Mouse (Mus musculus): ENCODE data around the gene Tmem11.
"Not testable (repeated sequence)": the region's sequence is repeated elsewhere in the genome, so short reads cannot be mapped to it uniquely, and the experiment has no call there.

Tmem11 gene

DNA sequence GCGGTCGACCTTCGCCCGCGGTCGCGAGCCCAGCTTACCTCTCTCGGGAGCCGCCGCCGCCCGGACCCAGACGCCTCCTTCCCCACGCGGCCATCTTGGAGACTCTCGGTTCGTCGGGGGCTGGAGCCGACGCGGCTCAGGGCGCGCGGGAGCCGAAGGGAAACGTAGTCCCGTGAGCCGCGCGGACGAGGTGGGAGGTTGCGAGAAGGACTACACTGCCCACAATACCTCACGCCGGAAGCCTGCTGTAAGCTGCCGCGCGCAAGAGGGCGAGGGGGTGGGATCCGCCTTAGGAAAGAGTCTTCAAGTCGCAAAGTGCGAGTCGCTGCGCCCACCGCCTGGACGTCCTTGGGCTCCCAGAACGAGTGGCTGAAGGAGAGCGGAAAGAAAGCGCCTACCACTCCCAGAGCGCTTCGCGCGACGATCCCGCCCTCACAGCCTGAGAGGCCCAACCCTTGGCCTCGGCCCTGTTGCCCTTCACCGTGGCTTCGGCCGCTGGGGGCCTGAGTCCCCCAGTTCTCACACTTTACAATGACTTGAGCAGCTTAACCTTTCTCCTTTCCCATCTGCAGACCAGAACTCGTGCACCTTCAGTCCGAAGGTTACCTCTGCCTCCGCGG lies at the start of gene Tmem11:
Gene Tmem11, minus strand, starts transcription at position 598 of the 620 bp plus-strand sequence.
- DNase-seq = peak; percentile 89

DNA sequence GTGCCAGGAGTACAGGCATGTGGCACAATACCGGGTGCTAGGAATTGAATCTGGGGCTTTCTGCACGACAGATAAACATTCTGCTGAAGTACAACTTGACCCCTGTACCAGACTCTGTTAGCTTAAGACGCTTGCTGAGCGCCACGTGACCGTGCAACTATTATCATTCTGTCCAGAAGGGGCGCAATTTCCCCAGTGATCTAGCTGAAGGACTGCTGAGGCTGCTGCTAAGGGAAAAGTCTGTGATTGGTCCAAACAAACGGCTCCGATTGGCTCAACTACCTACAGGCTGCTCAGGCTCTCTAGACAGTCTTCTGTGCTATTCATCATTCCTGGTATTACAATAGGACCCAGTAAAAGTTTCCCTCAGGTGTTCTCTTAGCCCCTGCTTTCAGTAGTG lies 48.2 kb upstream of the Tmem11 start:
- peak; percentile 90 for DNase-seq

DNA sequence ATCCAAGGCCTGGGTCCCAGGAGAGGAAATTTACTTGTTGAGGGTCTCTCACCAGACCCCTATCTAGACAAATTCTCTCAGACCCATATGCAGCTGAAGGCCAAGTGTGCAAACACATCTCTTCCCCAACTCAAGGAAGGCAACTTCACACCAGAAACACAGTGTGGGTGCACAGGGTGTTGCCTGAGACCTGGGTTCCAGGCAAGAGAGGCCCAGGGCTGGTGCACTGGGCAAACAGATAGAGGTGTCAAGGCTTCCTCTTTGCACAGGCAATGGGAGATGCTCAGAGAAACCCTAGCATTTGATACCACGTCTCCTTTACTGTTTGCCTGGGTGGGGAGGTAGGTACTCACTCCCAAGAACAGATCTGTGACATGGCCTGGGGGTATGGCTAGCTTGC lies 45.9 kb upstream of the Tmem11 start:
- DNase-seq = no peak

DNA sequence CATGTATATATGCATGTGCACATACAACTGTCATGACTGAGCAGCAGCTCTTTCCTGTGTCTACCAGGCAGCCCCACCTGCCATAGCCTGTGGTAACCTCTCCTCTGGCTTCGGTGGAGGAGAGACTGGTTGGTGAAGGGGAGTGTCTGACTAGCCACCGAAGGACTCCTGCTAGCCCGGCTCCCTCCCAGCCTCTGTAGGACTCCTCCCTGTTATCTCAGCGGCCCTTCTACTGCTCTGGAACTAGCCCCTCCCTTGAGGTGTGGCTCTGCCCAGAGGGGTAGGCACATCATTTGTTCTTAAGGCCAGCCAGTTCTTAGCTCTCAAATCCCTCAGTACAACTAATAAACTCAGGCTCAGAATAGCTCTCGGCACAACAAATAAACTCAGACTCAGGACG lies 45.4 kb upstream of the Tmem11 start:
- no peak for DNase-seq

DNA sequence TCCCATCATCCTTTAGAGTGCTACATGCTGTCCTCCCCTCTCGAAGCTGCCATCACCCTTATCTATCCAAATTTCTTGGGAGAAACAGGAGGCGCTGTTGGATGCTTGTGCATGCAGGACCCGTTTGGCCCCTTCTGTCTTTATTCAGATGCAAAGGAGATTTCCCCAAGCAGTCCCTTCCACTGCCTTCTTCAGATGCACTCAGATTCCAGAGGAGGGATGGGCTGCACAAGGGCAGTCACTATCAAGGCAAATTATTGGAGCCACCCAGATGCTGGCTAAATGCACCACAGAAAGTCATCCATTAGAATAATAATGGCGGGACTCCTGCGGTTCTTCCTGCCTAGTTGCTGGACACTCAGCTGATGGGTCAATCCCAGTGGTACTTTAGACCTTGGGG lies 43.9 kb upstream of the Tmem11 start:
- DNase-seq = no peak

DNA sequence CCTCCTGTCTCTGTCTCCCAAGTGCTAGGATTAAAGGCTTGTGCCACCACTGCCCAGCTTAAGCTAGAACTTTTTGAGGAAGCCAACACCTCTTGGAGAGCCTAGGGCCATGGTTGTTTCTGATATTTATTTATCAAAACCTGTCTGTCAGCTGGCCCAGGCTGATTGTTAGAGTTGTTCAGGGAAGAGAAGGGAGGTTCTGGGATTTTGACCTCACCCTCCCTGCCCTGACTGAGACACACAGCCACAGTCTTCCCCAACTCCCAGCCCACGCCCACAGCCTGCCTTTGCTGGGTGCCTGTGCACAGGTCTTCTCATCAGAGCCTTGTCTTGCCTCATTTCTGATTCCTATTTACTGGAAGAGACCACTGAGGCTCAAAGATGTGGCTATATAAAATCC lies 43.1 kb upstream of the Tmem11 start:
- no peak for DNase-seq

DNA sequence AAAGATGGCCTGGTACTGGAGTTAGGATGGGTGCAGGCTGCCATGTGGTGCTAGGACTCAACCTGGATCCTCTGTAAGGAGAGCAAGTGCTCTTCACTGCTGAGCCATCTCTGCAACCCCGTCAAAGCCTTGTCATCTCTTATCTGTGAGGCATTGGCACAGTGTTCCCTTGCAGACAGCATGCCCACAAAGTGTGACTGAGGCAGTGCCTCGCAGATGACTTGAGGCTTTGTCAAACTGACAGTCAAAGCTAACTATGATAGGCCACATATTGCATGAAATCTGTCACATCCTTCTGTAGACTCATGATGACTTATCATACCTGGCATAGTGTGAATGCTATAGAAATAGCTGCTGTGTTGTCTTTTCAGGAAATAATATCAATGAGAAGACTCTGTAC lies 40.9 kb upstream of the Tmem11 start:
- DNase-seq = no peak

DNA sequence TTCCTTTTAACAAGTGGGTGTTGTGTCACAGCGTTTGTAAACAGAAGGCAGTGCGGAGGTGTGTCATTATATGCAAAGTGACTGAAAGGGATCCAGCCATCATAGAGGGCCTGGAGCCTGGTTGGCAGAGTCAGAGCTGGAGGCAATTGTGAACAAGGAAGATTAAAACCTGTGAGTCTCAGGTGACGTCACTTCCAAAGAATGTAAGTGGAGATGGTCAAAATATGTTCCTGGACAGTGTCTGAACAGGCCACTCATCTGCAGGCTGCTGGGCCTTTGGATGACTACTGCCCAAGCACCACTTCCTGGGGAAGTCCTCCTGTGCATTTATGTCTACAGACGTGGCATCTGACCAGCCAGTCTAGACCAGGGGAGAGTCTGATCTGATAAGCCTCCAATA lies 36.1 kb upstream of the Tmem11 start:
- DNase-seq = no peak

DNA sequence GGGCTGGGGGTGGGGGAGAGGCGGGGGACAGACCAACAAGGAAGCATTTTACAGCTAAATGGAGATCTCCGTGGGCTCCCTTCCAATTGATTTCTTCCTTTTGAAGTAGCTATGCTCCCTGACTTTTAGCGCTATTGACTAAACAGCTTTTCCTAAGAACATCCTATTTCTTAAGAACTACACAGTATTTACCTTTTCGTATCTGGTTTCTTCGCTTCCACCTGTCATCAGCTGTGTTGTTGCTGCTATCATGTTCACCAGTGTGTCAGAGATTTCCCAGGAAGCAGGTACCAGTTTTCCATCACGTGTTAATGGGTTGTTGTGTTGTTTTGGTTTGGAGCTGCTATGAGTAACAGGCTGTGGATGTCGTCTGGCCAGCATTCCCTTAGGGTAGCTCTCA lies 35.4 kb upstream of the Tmem11 start, which contains the start of gene Natd1:
Gene Natd1, minus strand, starts transcription at position 260 of the 400 bp plus-strand sequence.
- no peak for DNase-seq

DNA sequence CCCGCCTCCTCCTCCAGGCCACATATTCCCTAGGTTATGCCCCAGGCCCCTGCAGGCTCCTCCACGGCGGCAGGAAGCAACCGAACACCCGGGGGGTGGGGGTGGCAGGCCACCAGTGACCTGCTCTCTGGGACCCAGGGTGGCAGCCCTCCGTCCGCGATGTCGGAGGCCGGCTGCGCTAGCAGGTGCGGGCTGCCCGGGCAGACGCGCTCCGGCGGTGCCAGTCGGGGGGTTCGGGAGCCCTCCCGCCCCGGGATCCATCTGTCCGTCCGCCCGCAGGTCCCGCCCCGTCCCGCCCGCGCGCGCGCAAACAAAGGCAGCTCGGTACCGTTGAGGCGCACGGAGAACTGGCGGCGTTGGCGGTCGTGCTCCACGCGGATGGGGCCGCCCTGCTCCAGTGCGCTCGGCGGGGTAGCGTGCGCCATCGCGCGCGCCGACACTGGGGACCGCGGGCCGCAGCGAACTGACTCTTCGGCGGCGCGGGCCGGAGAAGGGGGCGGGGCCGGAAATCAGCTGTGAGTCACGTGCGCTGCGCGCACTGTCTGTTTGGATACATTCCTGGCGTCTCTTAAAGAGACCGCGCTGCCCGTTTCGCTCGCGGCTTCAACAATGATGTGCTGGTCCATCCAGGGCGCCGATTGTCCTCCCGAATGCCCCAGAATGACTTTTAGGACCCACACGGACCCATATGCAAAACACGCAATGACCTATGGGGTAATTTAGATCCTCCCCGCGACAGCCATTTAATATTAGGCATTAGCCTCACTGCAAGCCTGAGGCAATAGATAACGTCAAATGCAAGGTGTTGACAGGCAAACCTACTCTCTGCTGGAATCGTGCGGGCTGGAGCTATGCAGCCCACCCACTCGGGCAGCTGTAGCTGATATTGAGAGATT lies 34.5 kb upstream of the Tmem11 start:
- DNase-seq = peak; percentile 91

DNA sequence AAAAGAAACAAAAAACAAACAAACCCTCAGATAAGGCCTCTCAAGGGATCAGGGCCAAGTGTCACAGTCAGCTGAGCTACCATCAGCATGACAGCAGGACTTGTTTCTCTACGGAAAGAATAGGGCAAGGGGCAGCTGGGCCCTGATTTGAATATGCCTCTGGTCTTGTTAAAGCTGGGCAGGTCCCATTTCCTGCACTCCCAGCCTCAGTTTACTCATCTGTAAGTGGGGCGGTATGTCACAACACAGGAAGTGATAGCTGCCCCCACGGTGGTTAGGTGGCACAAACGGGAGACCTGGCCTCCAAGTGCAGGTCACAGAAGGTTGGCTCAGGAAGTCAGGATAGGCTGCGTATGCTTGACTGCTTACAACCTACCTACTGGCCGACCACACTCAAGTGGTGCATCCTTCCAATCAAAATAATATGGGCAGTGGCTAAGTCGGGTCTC lies 33.5 kb upstream of the Tmem11 start:
- no peak for DNase-seq

DNA sequence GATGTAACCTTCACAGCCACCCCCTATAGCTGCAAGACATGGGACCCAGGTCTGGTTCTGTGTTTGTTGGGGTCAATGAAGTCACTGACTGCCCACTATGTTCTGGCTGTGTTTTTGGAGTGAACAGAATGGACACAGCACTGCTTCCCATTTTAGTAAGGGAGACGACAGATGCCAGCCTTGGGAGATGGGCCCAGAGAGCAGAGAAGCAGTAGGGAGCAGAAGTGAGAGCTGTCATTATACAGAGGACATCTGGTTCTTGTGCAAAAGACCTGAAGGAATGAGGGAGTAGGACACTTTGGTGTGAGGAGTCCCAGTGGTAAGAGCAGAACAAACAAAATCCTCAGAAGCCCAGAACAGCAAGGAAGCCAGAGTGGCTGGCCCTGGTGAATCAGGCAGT lies 30.6 kb upstream of the Tmem11 start:
- no peak for DNase-seq

DNA sequence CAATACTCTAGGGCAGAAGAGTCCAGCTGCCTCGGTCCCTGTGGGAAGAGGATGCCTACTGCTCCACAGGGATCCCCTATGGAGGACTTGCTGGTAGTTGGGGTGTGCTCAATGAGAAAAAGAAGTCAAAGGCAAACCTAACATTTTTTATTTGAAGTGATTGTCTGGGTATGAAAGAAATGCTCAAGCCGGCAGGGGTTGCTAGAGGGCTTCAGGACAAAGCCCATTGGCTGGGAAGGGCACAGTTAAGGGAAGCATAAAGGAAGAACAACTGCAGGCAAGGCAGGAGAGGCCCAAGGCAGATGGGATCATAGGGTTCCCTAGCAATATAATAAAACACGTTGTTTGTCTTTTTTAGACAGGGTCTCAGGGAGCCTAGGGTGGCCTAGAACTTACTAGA lies 29.0 kb upstream of the Tmem11 start:
- DNase-seq = no peak

DNA sequence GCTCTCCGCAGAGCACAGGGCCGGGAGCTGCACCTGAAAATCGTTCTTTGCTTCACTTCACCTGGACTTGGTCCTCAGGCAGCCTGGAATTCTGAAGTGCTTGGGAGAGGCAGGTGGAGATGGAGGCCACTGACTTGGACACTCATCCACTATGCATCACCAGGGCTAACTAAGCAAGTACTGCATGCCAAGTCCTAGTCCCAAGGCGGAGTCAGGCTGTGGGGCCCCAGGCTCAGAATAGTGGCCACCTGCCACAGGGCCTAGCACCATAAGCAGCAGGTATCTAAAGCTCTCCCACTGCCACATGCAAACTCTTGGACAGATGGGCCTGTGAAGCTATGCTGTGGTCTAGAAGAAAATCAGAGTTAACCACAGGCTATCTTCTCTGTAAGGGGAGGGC lies 27.4 kb upstream of the Tmem11 start:
- DNase-seq = no peak

DNA sequence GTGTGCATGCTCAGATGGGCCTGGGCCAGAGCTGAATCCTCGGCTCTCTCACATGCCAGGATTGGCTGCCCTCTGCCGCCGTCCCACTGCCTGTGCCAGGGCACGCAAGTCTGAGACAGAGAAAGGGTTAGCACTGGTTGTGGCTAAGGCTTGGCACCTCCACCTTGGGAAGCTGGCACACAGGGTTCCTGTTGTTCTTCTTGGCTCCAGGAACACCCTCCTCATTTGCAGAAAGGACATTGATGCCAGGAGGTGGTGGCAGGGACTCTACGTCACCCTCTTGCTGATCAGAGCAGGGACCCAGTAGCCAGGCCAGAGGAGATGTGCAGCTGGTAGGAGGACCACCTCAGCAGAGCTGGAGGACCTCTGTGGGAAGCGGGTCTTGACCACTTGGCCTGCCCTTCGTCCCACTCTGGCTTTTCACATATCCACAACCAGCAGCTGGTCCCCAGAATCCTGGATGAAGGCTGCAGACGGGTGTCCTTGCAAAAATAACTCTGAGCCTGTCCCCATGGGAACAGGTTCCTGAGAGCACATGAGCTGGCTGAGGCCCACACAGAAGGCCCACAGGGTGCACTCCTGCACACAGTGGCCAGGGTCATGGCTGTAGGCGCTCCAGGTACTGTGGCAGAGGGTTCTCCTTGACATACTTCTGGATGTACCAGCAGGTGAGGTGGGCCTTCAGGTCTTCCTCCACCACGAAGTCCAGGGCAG lies 26.5 kb upstream of the Tmem11 start:
- no peak for DNase-seq

DNA sequence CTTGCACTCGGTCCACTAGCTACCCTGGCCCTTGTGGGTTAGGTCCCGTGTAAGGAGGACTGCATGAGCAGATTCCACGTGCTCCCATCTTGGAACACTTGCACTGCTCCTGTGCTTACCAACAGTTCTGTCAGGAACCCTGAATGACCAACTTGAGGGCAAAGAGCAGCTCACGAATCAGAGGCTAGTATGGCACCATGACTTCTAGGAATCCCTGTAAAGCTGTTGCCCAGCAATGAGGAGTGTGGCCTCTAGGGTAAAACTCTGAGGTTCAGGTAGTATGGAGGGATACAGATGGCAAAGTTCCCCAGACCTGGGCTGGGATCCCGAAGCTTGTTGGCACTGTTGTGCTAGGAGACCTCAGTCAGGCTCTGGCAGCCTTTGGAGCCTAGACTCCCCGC lies 24.6 kb upstream of the Tmem11 start:
- no peak for DNase-seq

DNA sequence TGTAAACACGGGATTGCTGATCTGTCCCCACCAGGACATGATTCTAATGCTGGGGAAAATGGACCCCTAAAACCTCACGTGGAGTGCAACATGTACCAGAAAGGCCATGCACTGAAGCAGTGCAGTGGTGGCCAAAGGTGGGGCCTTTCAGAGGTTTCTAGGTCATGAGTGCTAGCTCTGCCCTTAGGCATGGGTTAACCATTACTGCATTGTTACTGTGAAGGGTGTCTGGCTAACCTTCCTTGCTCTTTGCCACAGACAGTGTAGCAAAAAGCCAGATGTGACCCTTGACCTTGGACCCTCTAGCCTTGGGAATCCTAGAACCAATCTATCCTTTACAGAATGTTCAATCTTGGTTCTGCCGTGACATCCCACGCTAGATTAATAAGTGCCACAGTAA lies 23.4 kb upstream of the Tmem11 start:
- DNase-seq = no peak

DNA sequence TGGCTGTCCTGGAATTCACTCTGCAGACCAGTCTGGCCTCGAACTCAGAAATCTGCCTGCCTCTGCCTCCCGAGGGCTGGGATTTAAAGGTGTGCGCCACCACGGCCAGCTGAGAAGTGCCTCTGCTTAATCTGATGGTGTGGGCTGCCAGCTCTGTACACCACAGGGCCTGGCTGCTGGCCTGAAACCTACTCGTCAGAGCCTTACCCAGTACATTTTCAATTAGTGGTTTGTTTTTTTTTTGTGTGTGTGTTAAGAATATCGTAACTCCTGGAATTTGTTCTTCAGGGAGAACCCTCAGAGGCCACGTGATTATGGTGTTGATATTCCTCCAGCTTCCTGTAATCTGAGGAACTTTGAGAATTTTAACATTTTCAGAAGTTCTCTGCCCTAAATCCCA lies 22.9 kb upstream of the Tmem11 start:
- DNase-seq = no peak

DNA sequence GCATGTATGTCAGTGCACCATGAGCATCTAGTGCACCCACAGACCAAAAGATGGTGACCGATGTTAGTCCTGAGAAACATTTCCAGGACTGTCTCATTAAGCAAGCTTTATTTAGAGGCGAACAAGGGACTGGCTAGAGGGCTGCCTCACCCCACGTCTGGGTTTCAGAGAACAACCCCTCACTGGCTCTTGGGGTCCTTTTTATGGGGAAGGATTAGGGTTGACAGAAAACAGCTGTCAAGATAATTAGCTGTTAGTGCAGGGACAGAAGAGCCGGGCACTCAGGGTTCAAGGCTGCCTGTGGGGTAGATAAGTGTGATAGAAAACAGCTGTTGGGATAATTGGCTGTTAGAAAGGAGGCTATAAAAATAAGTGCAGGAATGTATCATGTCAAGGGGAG lies 16.8 kb upstream of the Tmem11 start:
- DNase-seq = no peak

DNA sequence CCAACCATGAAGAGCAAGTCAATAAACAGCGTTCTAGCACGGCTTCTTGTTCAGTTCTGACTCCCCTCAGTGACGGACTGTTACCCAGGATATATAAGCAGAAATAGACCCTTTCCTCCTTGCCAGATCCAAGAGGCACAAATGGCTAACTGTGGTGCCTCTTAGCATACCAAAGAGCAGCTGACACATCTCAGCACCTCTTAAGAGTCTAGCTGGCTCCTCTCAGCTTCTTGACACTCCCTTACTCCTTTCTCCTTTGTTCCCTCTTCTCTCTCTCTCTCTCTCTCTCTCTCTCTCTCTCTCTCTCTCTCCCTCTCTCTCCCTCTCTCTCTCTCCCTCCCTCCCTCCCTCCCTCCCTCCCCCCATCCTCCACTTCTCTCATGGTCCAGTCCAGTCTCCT lies 11.7 kb upstream of the Tmem11 start:
- DNase-seq = no peak

DNA sequence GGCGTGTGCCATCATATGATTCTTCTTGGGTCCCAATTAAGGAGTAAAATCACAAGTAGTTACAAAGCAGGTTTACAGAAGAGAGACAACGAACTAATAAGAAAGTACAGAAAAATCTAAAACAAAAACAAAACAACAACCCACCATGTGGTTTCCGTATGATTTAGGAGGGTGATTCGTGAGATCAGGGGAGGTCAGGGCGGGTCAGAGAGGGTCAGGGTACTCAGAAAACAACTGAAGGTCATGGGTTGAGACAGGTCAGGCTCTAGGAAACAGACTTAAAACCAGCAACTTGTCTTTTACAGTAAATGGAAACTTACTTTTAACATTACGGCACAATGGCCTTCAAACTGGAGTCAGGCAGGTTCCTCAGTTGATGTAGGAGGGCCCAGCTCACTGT lies 11.2 kb upstream of the Tmem11 start:
- no peak for DNase-seq

DNA sequence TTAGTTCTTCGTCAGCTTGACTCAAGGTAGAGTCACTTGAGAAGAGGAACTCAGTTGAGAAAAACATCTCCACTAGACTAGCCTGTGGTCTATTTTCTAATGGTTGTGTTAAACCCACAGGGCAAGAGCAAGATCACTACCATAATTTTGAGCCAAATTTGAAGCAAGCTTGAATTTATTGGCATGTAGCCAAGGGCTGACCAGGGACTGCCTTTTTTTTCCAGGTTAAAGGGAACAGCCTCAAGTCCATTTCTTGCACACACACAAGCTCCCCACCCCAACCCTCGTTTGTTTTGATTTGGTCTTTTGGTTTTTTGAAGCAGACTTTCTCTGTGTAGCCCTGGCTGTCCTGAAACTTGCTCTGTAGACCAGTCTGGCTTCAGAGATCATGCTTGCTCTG lies 10.8 kb upstream of the Tmem11 start:
- no peak for DNase-seq

DNA sequence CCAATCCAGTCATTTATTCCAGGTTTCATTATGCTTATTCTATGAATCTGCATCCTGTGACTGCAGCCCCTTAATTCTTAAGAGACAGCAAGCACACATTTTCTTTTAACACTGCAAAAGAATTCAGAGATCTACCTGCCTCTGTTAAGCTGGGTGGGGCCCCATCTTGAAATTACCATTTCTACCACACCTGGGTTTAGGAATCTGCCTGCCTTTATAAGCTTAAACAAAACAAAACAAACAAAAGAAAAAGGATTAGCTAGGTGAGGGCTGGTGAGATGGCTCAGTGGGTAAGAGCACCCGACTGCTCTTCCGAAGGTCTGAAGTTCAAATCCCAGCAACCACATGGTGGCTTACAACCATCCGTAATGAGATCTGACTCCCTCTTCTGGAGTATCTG lies 7.9 kb upstream of the Tmem11 start:
- not testable (repeated sequence) for DNase-seq

DNA sequence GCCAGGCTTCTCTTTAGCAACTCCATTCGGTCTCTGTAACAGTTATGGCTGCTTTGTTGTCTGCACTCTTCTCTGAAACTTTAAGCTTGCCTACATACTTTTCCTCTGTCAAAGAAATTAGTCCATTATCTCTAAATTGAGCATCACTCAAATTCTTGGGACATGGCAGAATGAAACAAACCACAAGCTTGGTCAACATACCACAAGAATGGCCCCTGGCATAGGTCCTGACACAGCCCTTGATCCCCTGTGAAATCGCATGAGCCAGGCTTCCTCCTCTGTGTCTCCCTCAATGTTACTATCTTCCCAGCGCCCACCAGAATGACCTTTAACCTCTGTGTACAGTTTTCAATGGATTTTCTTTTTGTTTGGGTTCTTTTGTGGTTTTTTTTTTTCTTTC lies 3.3 kb upstream of the Tmem11 start:
- DNase-seq = no peak
